Mouse (Mus musculus) cortical plate, adult 2 months (tissue): ENCODE measurements around the gene Dyx1c1. TPM values are rescaled to one million over a fixed set of nuclear protein-coding genes. Genes with fewer than 3 reads are reported as not detected.

Experiments
- H3K27ac ChIP-seq: fragments of 200-500 bp; 2 replicates; pipeline ENCODE4 v1.5.1; 2012; ENCODE audit warnings: low read length, control low read depth, inconsistent platforms; ENCODE audit not compliant: insufficient read depth
- H3K4me1 ChIP-seq: fragments of 200-500 bp; 2 replicates; pipeline ENCODE4 v1.6.1; 2011; ENCODE audit warnings: low read length; ENCODE audit not compliant: control insufficient read depth, insufficient read depth
- H3K4me3 ChIP-seq: fragments of 200-500 bp; 2 replicates; pipeline ENCODE4 v1.5.1; 2011; ENCODE audit warnings: mild to moderate bottlenecking, low read length, control low read depth; ENCODE audit not compliant: insufficient read depth
- CTCF ChIP-seq: fragments of 200-500 bp; IDR thresholded peaks from 2 replicates; pipeline ENCODE4 v1.5.1; 2011; ENCODE audit warnings: mild to moderate bottlenecking, control low read depth, low read length; ENCODE audit not compliant: insufficient read depth; ENCODE audit errors: extremely low read depth
- POLR2A ChIP-seq: fragments of 200-500 bp; IDR thresholded peaks from 2 replicates; pipeline ENCODE4 v1.6.1; 2011; ENCODE audit warnings: mild to moderate bottlenecking, low read length, control low read depth; ENCODE audit not compliant: insufficient read depth; ENCODE audit errors: extremely low read depth
- polyA plus RNA-seq: library from polyadenylated mRNA; depleted of rRNA; stranded (reverse); fragments of >200 nt; gene quantifications from 2 replicates; pipeline ENCODE4 v1.2.3, GENCODE M21; 2012

Dyx1c1 gene
- polyA plus RNA-seq, 1 experiment, result 1.7 TPM

DNA sequence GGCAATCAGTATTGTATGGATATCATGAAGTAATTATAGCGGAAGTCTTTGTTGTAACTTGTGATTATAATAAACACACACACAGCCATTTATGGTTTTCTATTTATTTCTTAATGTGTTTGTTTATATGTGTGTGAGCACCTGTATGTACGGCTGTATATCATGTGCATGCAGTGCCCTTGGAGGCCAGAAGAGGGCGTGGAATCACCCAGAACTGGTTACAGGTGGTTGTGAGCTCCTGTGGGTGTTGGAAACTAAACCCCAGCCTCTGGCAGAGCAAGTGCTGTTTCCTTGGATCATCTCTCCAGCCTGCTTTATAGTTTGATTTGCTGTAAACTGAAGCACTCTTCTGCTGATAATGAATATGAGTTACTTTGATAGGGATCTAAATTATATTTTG is 15.2 kb upstream of the Dyx1c1 start:
- Histone ChIP-seq H3K27ac (no peak overlapping the region), H3K4me3 (no peak overlapping the region), H3K4me1 (no peaks in the 10 kb centered on the region)
- TF ChIP-seq CTCF (0 out of 2 replicates have a peak, but pooled peaks have one; percentile 4), POLR2A (no peak)

DNA sequence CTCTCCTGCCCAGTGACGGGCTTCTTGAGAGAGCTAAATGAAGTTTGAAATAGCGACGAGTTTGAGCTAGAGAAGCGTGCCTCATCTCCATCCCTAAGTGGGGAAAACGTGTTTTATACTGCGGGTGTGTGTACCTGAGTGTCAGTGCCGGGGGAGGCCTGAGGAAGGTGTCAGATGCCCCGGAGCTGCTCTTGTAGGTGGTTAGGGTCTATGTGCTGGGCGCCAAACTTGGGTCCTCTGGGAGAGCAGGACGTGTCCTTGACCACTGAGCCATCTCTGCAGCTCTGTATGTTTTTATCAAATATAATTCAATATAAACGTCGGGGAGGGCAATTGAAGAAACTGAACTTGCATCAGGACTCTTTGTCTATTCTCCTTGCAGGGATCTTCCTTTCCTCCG is 14.3 kb upstream of the Dyx1c1 start:
- no peak overlapping the region for H3K4me3 ChIP-seq
- H3K27ac ChIP-seq, result no peak overlapping the region
- H3K4me1 ChIP-seq, result no peaks in the 10 kb centered on the region
- no peak for TF ChIP-seq CTCF
- no peak for TF ChIP-seq POLR2A

DNA sequence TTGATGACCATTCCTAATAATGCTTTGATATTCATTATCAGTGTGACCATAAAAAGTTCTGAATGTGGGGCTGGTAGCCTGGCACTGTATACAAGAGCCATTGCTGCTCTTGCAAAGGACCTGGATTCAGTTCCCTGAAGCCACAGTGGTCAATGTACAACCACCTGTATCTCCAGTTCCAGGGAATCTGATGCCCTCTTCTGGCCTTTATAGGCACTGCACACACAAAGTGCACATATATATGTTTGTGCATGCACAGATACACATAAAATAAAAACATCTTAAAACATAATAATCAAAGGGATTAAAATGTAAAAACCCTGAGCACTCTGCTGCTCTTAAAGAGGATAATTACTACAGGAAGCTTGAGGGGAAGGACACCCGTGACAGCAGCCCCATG is 11.6 kb upstream of the Dyx1c1 start:
- TF ChIP-seq POLR2A, result no peak
- no peak for TF ChIP-seq CTCF
- no peak overlapping the region for H3K4me3 ChIP-seq
- no peaks in the 10 kb centered on the region for H3K4me1 ChIP-seq
- H3K27ac ChIP-seq, result no peak overlapping the region

DNA sequence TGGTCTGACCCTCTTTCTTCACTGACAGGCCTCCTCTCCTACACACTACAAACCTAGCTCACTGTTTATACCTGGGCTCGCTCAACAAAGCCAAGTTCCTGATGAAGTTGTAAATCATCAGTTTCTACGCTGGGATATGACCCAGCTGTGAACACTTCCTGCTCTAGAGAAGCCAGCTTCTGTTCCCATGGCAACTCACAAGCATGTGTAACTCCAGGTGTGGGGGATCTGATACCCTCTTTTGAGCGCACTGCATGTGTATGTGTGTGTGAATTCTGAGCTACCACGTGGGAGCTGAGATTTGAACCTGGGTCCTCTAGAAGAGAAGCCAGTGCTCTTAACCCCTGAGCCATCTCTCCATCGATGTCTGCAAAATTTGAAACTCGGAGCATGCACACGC is 9.0 kb upstream of the Dyx1c1 start:
- Histone ChIP-seq H3K4me1 (no peaks in the 10 kb centered on the region), H3K27ac (no peak overlapping the region), H3K4me3 (no peak overlapping the region)
- no peak for TF ChIP-seq POLR2A
- TF ChIP-seq CTCF, result no peak

DNA sequence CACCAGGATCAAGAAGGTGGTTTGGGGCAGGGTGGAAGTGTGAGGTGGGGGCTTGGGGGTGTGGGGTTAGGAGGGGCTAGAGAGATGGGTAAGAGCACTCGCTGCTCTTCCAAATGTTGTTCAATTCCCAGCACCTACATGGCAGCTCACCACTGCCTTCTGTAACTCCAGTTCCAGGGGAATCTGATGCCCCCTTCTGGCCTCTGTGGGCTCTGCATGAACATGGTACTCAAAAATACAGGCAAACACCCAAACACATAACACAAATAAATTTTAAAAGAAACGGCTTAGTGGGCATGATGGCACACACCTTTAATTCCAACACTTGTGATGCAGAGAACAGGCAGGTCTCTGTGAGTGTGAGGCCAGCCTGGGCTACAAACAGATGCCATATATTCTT is 3.8 kb upstream of the Dyx1c1 start:
- Histone ChIP-seq H3K27ac (no peak overlapping the region), H3K4me3 (no peak overlapping the region), H3K4me1 (no peaks in the 10 kb centered on the region)
- TF ChIP-seq POLR2A (no peak), CTCF (peak; percentile 34)

DNA sequence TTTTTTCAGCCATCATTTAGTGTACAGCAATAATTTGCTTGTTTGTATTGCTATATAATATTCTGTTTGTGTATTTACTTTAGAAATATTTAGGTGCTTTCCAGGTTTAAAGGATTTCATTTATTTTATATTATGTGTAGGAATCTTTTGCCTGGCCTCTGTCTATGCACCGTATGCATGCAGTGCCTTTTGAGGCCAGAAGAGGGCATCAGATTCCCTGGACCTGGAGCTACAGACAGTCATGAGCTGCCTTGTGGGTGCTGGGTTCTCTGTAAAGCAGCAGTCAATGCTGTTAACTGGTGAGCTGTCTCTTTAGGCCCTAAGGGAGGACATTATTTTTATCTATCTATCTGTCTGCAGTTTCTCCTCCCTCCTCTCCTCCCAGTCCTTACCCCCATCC is 3.0 kb upstream of the Dyx1c1 start:
- H3K27ac ChIP-seq, result no peak overlapping the region
- TF ChIP-seq POLR2A, result no peak
- TF ChIP-seq CTCF, result peak; percentile 59
- no peak overlapping the region for H3K4me3 ChIP-seq
- no peaks in the 10 kb centered on the region for H3K4me1 ChIP-seq

DNA sequence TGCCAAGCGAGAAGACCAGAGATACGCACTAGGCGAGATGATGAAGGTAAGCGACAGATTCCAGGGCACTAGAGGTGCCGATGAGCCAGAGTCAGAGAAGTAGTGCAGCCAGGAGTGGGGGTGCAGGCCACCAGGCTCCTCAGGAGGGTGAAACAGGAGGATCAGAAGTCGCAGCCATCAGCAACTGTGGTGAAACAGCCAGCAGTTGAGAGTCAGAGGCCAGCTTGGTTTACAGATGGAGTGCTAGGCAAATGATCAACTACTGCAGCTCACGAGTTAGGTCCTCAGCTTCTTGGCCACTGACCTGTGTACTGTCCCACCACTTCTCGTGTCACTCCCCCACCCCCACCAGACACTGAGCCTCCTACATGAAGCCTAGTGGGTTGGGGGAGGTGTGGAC is 2.8 kb downstream of the Dyx1c1 start:
- TF ChIP-seq CTCF (no peak), POLR2A (no peak)
- H3K4me3 ChIP-seq, result no peak overlapping the region
- no peak overlapping the region for H3K27ac ChIP-seq
- no peaks in the 10 kb centered on the region for H3K4me1 ChIP-seq

DNA sequence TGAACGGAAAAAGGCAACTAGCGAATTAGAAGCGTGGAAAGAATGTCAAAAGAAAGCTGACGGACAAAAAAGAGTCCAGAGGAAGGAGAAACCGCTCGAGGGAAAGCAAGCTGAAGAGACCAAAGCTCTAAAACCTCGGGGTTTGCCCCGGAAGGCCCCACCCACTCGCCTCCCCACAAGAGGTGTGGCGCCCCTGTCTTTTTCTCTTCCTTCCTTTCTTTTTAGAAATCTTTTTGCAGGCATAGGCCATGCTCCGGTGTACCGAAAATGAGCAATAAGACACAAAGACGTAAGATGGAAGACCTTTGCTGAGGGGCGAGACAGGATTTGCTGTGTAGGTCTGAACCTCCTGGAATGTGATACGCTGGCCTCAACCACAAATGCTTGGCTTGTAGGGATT is 3.4 kb downstream of the Dyx1c1 start:
- H3K4me1 ChIP-seq, result no peaks in the 10 kb centered on the region
- H3K27ac ChIP-seq, result no peak overlapping the region
- no peak overlapping the region for H3K4me3 ChIP-seq
- TF ChIP-seq POLR2A (no peak), CTCF (no peak)

DNA sequence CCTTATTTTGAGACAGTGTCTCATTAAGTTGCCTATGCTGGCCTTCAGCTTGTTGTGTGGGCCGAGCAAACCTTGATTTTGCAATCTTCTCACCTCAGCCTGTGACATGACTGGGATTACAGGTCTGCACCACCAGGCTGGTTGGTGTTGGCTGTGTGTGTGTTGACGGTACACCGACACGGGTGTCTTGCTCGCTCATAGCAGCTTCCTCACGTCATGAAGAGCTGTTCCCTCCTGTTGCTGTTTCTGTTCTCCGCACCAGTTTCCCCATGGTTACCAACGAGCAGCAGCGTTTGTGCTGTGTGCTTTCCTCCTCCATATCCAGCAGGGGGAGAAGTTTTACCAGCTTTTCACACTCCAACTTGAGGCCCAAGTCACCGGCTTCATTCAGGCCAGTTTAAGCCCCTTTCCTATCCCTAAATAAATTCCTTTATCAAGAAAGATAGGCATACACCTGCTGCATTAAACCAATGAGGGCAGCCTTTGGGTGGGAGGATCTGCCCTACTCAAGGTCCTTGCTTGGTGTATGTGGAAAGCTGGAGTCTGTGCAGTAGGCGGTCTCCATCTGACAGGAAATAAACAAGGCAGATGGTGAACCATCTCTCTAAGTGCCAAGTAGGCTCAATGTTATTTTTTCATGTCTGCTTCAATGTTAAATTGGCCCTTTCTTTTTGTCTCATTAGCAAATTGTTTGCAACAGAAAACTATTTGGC is 9.9 kb downstream of the Dyx1c1 start:
- no peak overlapping the region for H3K4me3 ChIP-seq
- TF ChIP-seq POLR2A, result no peak
- TF ChIP-seq CTCF, result peak; percentile 75
- H3K27ac ChIP-seq, result peak overlapping the region; percentile 5; the same call in 1 of the 2 replicates
- H3K4me1 ChIP-seq, result peaks cover 2% of the 10 kb centered on the region

DNA sequence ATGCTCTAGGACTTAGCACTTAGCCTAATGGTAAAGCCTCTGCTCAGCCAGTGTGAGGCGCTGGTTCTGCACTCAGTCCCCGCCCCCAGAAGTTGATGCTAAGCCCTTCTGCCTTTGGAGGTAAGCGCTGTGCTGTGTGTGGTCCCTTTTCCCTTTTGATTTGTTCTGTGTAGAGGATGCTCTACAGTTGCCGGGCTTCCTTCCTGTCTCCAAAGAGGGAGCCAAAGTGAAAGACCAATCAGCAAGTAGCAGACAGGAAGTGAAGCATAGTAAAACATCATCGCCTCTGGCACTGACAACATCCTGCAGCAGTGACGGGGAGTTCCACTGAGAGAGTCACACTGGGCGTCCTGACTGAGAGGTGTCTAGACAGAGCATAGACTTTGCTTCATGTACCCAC is 11.3 kb downstream of the Dyx1c1 start:
- H3K4me1 ChIP-seq, result peaks cover 2% of the 10 kb centered on the region
- TF ChIP-seq CTCF (no peak), POLR2A (no peak)
- H3K27ac ChIP-seq, result no peak overlapping the region
- H3K4me3 ChIP-seq, result no peak overlapping the region

DNA sequence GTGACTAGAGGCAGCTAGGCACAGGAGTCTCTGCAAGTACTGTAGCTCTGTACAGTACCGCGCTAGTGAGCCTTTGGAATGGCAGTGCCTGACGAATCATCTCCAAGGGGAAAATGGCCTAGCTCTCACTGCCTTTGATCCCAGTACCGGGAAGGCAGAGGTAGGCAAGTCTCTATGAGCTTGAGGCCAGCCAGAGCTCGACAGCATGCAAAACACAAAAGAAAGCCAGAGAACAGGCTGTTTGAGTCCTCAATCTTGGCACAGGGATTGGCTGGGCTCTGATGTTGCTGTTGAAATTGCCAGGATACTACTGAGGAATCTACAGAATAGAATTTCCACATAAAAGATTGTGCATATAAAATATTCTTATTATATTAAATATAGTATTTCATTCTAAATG is 13.8 kb downstream of the Dyx1c1 start:
- peaks cover 2% of the 10 kb centered on the region for H3K4me1 ChIP-seq
- H3K4me3 ChIP-seq, result no peak overlapping the region
- H3K27ac ChIP-seq, result no peak overlapping the region
- TF ChIP-seq CTCF (no peak), POLR2A (no peak)
